Mouse (Mus musculus) embryonic fibroblast, embryonic 13.5 days (primary cell): Measurements from ENCODE around the gene Dop1a. TPM values are rescaled to one million over a fixed set of nuclear protein-coding genes. Genes with fewer than 3 reads are reported as not detected.

ENCODE experiments used
- H3K27ac ChIP-seq: 2 replicates; pipeline ENCODE4 v1.5.1; 2012; ENCODE audit warnings: low read length, control low read depth, inconsistent platforms; ENCODE audit not compliant: insufficient read depth
- H3K4me1 ChIP-seq: 2 replicates; pipeline ENCODE4 v1.6.1; 2011; ENCODE audit warnings: low read length; ENCODE audit not compliant: control insufficient read depth, insufficient read depth
- H3K4me3 ChIP-seq: 2 replicates; pipeline ENCODE4 v1.5.1; 2011; ENCODE audit warnings: mild to moderate bottlenecking, control low read depth, low read length; ENCODE audit not compliant: insufficient read depth
- CTCF ChIP-seq: IDR thresholded peaks from 2 replicates; pipeline ENCODE4 v1.5.1; 2011; ENCODE audit warnings: mild to moderate bottlenecking, control low read depth, low read length, moderate library complexity, borderline replicate concordance; ENCODE audit not compliant: insufficient read depth
- POLR2A ChIP-seq: IDR thresholded peaks from 2 replicates; pipeline ENCODE4 v1.6.1; 2011; ENCODE audit warnings: low read depth, mild to moderate bottlenecking, control low read depth, low read length, moderate library complexity
- polyA plus RNA-seq: library from polyadenylated mRNA; stranded (reverse); fragments of >200 nt; gene quantifications from 2 replicates; pipeline ENCODE4 v1.2.4, GENCODE M21; 2011; ENCODE audit warnings: low read depth; ENCODE audit not compliant: missing spikeins, insufficient read length

Dop1a gene
- polyA plus RNA-seq, 1 experiment: 27.5 TPM

DNA sequence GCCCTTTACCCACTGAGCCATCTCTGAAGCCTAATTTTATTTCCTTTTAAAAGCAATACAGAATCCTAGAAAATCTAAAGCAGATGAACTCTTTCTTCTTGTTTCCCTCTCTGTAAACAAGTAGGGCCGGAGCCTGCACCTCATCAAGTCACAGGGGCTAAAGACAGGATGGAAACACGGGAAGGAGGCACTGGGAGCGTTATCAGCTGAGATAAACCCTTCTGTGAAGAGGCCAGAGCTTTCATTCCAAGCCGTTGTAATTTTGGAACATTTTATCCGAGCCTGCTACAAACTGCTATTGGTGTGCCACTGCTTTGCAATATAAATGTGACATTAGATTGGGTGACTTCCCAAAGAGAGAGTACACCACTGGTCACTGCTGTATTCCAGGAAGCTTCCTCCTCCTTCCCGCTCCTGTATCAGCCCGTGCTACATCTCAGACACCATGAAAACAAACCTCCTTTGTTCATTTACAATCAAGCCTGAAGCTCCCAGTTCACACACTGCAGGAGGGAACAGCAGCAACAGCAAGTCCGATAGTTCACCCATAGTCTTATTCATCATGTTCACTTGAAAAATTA is 132.9 kb downstream of the Dop1a start:
- no peak overlapping the region for H3K27ac ChIP-seq
- H3K4me3 ChIP-seq: no peak overlapping the region
- TF ChIP-seq POLR2A (no peak), CTCF (no peak)
- H3K4me1 ChIP-seq: no peaks in the 10 kb centered on the region

Other genes with a start within 250 kb of the Dop1a start
- 1.1 and 1.8 TPM in 2 replicates for gene Ube2cbp, start 2.2 kb upstream of the Dop1a start, polyA plus RNA-seq
- 27.6 and 30.8 TPM in 2 replicates for gene Pgm3, start 104.7 kb downstream of the Dop1a start, polyA plus RNA-seq
- gene Rwdd2a, start 104.8 kb downstream of the Dop1a start, polyA plus RNA-seq: 2.2 and 2.3 TPM in 2 replicates
- 81.3 and 94.0 TPM in 2 replicates for gene Me1, start 228.8 kb downstream of the Dop1a start, polyA plus RNA-seq